In genomic region chr8:70375212-70375859, GRCm38 (mm10) we compare ENCODE assay signal across 8 mouse cellular contexts. TPM values are rescaled to one million over a fixed set of nuclear protein-coding genes. Genes with fewer than 3 reads are reported as not detected.
A peak's percentile ranks its signal among the peaks of the same experiment; 100 is the strongest.
DNase-seq lines count a peak whose midpoint lies in the region; ATAC-seq and TF ChIP-seq lines count a peak whose summit lies in the region.

No protein-coding gene starts in this region.

- peak overlapping the region; percentile 33 for H3K4me3 ChIP-seq in ES-Bruce4 (ENCODE audit: low read depth, low read length)
- H3K4me3 ChIP-seq in midbrain, embryonic 12.5 days, result peak overlapping the region; percentile 33

- 0 out of 2 replicates have a peak overlapping the region, but pooled peaks have one; percentile 5 for H3K9ac ChIP-seq in ES-Bruce4 (ENCODE audit: low read depth, poor library complexity, severe bottlenecking)
- H3K9ac ChIP-seq in midbrain, embryonic 12.5 days (replicated peaks), result no peak overlapping the region

- TF ChIP-seq POLR2A in ES-Bruce4 (IDR thresholded peaks at IDR 0.05; ENCODE audit: insufficient read depth, low read length), result no peak

- H3K27me3 ChIP-seq in ES-Bruce4 (ENCODE audit: control insufficient read depth, insufficient read depth, low read length, poor library complexity, severe bottlenecking), result 0 out of 2 replicates have a peak, but pooled peaks cover 4% of the 10 kb centered on the region
- H3K27me3 ChIP-seq in midbrain, embryonic 12.5 days, result peaks cover 98% of the 10 kb centered on the region

- no peak for ATAC-seq in midbrain, embryonic 12.5 days (ENCODE audit: low FRiP score, low read depth)

- H3K27ac ChIP-seq in ES-Bruce4 (ENCODE audit: insufficient read depth, low read length), result no peak overlapping the region
- H3K27ac ChIP-seq in midbrain, embryonic 12.5 days (replicated peaks), result no peak overlapping the region

- H3K36me3 ChIP-seq in ES-Bruce4 (ENCODE audit: control insufficient read depth, insufficient read depth, low read length, poor library complexity, severe bottlenecking), result no peaks in the 10 kb centered on the region
- H3K36me3 ChIP-seq in midbrain, embryonic 12.5 days, result no peaks in the 10 kb centered on the region

- peak; percentile 25 for DNase-seq in embryo, embryonic 9.5 days (ENCODE audit: extremely low spot score)
- no peak for DNase-seq in embryo, embryonic 10 days (ENCODE audit: low spot score)
- peak; percentile 63 for DNase-seq in induced T-regulatory cell, adult 2 months (ENCODE audit: low read depth)
- no peak for DNase-seq in spleen, postnatal 36 days (ENCODE audit: low spot score in 2 of 2)
- DNase-seq in right cerebral cortex, postnatal 10 days (ENCODE audit: low spot score in 2 of 2), result no peak
- no peak for DNase-seq in cerebellum, adult 11 months

- H3K9me3 ChIP-seq in ES-Bruce4 (replicated peaks; ENCODE audit: control insufficient read depth, insufficient read depth, low read length, poor library complexity, severe bottlenecking), result no peaks in the 10 kb centered on the region
- H3K9me3 ChIP-seq in midbrain, embryonic 12.5 days, result no peaks in the 10 kb centered on the region

- no peak overlapping the region for H3K4me2 ChIP-seq in midbrain, embryonic 12.5 days (replicated peaks)

- H3K4me1 ChIP-seq in ES-Bruce4 (ENCODE audit: control insufficient read depth, insufficient read depth, low read length), result no peaks in the 10 kb centered on the region
- peaks cover 17% of the 10 kb centered on the region for H3K4me1 ChIP-seq in midbrain, embryonic 12.5 days

- TF ChIP-seq EP300 in ES-Bruce4 (IDR thresholded peaks at IDR 0.05; ENCODE audit: insufficient read depth, low read depth, low read length), result no peak

- WGBS in midbrain, embryonic 12.5 days, result 6% methylated on average over 35 of the region's 35 CpGs

- TF ChIP-seq CTCF in ES-Bruce4 (IDR thresholded peaks at IDR 0.05; ENCODE audit: low read depth, low read length), result no peak

RNA-seq across cellular contexts. Expression of gene Comp, which starts 2.0 kb away (rescaled TPM):
- 1.4 and 2.0 TPM in 2 replicates for polyA plus RNA-seq in ES-Bruce4 (2011; ENCODE audit: insufficient read depth, insufficient read length, low read depth, missing spikeins)
- 0.23 TPM in 1 of 2 replicates, not detected in the other for polyA plus RNA-seq in midbrain, embryonic 12.5 days (2016; fragmentation: Nextera tagmentation; extraction: Ambion mirVana)

RNA-seq across cellular contexts. Expression of gene Upf1, which starts 22.3 kb away (rescaled TPM):
- 46.3 and 50.1 TPM in 2 replicates for polyA plus RNA-seq in ES-Bruce4 (2011; ENCODE audit: insufficient read depth, insufficient read length, low read depth, missing spikeins)
- polyA plus RNA-seq in midbrain, embryonic 12.5 days (2016; fragmentation: Nextera tagmentation; extraction: Ambion mirVana), result 32.8 and 38.0 TPM in 2 replicates

RNA-seq across cellular contexts. Expression of gene Gdf1, which starts 45.7 kb away (rescaled TPM):
- 1.0 TPM in 1 of 2 replicates, not detected in the other for polyA plus RNA-seq in ES-Bruce4 (2011; ENCODE audit: insufficient read depth, insufficient read length, low read depth, missing spikeins)
- polyA plus RNA-seq in midbrain, embryonic 12.5 days (2016; fragmentation: Nextera tagmentation; extraction: Ambion mirVana), result 3.7 and 4.5 TPM in 2 replicates

RNA-seq across cellular contexts. Expression of gene Cers1, which starts 59.8 kb away (rescaled TPM):
- 3.4 and 3.8 TPM in 2 replicates for polyA plus RNA-seq in ES-Bruce4 (2011; ENCODE audit: insufficient read depth, insufficient read length, low read depth, missing spikeins)
- 15.3 and 17.1 TPM in 2 replicates for polyA plus RNA-seq in midbrain, embryonic 12.5 days (2016; fragmentation: Nextera tagmentation; extraction: Ambion mirVana)

Comparison
In these comparisons a context has a peak if more than half of its experiments do, and no peak if none do; other contexts are left out.
1. DNase-seq: peak in embryo, embryonic 9.5 days (single experiment) and induced T-regulatory cell, adult 2 months (single experiment); none in embryo, embryonic 10 days (single experiment), spleen, postnatal 36 days (0 of 2), right cerebral cortex, postnatal 10 days (0 of 2) and cerebellum, adult 11 months (single experiment).